Mouse (Mus musculus): ENCODE measurements around the gene Ambra1.

Ambra1 gene

DNA sequence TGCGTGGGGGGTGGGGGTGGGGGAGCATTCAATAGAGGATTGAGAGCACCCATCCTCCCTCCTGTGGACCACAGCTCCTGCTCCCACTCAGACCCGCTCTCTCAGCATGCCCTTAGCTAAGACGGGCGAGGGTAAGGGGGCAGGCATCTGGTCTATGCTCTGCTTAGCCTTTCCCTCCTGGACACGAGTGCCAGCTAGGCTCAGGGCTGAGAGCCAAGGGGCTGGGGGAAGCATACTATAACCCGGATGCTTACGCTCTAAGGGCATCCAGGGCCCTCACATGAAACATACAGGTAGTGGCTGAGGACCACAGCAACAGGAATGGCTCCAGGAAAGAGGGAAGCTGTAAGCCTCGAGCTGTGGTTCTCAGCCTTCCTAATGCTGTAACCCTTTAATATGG, 228.1 kb downstream of the Ambra1 start:
- intact Hi-C loops (cut with DNase I) = no loop called here

DNA sequence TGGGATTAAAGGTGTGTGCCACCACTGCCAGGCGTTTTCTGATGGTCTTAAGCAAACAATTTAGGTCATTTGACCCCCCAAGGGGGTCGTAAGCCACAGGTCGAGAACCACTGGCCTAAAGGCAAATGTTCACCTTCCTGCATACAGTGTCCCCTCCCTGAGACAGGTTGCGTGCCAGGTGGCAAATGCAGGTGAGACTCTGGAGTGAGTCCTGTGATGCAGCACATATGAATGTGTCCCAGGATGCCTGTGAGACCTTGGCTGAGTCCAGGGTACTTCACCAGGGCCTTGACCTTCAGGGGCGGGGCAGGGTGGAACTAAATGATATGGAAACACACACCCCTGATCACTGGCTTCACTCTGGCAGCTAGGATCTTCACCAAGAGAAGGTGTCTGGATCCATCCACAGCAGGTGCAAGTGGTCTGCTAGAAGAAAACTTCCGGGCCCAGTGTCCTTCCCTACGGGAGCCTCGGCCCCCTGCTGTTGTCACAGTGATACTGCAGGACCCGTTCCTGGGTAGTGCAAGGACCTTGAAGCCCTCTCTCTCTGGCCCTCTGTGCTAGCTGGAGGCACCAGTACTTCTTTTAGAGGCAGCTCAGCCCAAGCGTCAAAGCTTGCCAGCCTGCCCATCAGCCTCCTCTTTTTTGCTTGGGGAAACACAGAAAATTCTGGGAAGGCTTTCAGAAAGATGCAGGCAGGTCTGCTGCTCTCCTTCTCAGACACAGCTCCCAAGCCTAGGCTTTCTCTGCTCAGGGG, 228.9 kb downstream of the Ambra1 start:
- intact Hi-C loops (cut with DNase I) = no loop called here

DNA sequence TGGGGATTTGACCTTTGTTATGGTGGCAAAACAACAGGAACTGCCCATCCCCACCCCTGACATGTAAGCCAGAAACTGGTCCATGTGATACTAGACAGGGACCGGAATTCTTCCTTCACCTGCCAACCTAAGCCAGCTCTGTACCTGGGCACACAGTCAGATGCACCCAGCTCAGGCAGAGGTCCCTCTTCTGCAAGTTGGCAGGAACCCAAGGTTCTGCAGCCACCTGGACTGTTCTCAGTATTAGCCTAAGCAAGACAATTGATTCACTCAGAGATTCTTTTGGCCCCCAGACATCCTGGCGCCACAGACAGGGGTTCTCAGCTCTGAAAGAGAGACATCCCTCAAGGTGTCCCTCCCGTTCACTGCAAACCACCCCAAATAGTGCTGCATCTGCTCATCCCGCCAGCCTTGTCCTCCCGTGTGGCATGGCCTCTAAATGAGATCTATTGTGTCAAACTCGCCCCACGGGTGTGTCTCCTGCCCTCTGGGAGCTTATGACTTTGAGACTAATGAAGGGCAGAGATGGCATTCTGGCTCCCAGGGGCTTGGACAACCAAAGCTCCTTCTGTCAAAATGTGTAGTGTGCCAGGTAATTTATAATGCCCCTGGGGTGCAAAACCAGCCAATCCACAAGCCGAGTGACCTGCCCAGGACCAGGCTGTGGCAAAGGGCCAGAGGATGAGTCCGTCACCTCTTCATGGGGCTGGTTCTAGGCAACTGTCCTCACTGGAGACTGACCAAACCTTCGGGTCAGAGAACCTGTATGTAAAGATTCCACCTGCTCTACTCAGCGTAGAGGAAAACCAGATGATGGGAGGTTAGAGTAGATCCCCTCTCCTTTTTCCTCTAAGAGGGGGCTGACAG, 229.8 kb downstream of the Ambra1 start:
- intact Hi-C loops (cut with DNase I) = no loop called here

DNA sequence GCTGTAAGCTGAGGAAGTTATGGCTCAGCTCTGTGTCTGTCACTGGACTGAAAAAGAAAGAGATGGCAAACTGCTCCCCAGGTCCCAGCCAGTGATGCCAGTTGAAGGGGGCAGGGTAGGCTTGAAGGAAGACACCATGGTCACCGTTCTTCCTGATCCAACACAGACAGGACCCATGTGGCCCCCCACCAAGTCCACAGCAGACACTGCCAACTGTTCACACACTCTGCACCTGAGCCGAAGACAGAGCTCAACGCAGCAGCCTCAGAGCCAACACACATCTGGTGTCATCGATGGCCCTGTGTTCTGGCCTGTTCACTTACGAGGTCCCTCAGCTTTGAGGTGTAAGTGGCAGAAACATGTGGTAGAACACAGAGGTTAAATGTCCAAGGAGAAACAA, 230.5 kb downstream of the Ambra1 start:
- intact Hi-C loops (cut with DNase I) = no loop called here

DNA sequence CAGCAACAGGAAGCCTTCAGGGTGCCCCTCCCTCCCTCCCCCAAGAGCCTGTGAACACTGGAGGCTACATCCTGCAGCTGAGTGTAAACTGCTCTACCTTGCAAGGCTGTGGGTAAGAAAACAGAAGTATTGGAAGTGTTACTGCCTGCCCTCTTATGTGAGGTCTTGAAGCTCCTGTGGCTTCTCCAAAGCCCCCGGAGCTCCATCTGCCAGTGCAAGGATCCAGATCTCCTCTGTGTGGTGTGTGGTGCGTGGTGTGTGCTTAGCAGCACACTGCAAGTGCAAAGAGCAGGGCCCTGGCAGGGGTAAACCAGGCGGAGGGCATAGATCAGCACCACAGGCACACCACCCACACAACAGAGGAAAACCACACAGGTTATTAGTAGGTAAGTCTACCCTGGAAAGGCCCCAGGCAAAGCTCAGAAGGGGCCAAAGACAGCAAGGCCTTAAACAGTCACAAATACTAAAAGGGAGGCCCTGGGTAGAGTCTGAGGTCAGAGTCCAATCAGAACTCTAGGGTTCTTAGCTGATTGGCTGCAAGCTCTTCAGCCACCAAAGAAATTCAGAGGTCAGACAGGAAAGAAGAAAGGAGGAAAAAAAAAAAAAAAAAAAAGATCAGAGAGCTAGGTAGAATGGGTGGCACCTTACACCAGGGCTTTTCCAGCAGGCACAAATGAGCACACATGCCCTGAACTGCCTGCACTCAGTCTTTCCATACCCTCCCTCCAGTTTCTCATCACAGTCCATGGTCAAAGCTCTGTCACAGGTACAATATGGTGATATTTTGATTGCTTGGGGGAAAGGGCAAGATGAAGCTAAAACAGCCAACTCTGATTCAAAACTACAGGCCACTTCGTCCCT, 232.2 kb downstream of the Ambra1 start:
- intact Hi-C loops (cut with DNase I) = no loop called here

DNA sequence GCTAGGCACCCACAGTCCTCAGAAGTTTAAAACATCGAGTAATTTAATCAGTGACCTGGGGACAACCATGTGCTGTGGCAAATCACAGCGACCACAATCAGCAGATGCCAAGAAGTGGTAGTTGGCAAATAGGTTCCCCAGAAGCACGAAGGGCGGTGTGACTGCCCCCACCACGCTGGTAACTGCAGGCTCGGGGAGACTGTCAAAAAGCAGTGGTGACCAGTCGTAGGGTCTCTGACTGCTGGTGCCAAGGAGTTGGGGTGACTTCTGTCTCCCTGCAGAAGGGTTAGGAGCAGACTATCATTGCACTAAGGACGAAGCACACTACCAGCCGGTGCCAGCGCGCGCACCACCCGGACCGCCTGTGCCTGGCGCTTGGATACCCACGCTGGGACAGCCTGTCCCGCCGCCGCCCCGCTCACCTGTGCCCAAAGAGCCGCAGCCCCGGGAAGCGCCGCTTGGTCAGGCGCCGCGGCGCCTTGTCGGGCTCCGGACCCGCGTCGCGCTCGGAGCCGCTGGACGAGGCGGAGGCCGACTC, 233.0 kb downstream of the Ambra1 start:
- intact Hi-C loops (cut with DNase I) = no loop called here

DNA sequence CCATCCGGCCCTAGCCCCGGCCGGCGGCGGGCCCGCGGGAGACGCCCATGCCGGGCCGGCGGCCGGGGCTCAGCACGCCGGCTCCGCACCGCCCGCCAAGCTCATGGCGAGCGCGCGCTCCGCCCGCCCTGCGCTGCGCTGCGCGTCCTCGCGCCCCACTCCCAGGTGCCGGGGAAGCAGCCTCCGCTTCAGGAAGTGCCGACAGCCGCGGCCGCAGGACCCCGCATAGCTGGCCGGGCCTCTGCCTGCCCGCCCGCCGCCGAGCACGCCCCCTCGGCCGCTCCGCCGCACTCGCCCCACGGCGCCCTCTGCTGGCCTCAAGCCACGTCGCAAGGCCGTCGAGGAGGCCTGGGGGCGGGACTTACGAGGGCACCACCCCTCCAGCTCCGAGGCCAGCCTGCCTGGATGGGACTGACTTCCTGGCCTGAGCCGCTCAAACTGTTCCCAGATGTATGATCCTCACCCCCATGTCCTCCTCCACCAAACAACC, 233.6 kb downstream of the Ambra1 start:
- intact Hi-C loops (cut with DNase I) = no loop called here

DNA sequence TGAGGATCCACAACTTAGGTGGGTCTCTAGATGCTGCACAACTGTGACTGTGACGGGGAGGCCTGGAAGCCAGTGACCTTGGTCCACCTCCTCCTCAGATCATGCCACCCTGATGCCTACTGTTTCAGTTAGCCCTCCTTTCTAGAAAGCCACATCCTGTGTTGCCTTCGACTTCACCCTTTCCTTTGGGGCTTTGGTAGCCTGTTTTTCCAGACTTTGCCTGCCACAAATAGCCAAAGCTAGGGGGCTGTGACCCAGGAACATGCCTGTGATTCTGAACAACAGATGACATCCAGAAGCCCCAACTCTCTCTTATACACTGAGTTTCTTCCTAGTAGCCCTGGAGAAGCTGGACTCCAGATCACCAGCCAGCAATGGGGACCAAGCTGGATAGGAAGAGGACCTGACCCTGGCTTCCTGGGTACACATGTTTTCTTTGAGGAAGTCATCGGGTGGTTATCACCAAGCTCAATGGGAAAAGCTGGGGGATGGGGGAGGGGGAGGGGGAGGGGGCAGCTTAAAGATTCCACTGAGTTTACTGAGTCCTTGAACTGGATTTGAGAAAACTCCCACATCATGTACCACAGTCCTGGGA, 234.8 kb downstream of the Ambra1 start:
- intact Hi-C loops (cut with DNase I) = no loop called here

DNA sequence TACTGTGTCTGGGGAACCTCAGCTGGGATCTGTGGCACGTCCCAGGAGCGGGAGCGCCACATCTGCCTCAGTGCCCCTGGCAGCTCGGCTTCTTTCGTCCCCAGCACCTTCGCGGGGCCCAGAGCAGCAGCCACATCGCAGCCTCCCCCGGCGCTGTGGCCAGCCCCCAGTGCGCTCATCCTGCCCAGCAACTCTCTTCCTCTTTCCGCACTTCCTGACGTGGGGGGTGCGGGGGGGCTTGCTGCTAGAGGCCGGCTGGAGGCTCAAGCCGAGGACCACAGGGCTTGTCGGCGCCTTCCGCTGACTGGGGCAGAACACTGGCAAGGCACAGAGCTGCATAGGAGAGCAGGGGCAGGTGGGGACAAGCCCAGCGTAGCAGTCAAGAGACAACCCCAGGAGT, 235.5 kb downstream of the Ambra1 start:
- intact Hi-C loops (cut with DNase I) = no loop called here

DNA sequence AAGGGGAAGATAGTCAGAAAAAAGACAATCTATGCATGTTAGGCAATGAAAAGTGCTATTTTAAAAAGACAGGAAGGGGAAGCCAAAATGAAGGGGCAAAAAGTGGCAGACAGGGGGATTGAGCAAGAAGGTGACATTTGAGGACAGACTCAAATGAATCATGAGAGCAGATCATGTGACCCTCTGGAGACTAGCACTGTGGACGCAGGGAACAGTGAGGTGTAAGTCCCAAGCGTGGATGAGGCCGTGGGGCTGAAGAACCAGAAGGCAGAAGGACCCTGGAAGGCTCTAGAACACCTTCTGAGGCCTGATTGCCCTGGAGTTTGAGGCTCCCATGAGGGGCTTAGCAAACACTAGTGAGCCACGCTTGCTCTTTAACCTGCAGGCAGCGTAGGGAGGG, 236.4 kb downstream of the Ambra1 start:
- intact Hi-C loops (cut with DNase I) = no loop called here

DNA sequence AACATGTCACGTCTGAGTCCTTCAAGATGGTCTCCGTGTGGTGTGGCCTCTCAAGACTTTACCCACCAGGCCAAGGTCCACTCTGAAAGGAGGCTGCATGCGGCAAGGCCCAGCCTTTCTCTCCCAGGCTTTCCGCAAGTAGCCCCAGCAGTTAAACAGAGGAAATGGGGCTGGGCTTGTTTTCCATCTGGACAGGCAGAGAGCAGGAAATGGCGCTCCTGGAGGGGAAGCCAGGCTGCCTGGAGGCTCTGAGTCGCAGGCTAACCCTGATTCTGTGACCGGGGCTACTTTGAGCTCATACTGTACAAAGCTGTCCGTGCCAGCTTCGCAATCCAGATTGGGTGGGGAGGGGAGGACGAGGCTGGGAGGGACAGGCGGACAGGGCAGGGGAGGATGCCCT, 238.0 kb downstream of the Ambra1 start:
- intact Hi-C loops (cut with DNase I) = no loop called here

Small RNA genes within 50 kb of the gene (microRNA-seq; reads per million reads assigned to microRNA genes)
- 0.23 to 0.25 reads per million in 2 experiments for gene Mir6999
